Mouse (Mus musculus) common myeloid progenitor, adult 5-6 weeks (primary cell): ENCODE measurements around the gene Cog4. TPM values are rescaled to one million over a fixed set of nuclear protein-coding genes. Genes with fewer than 3 reads are reported as not detected.
"Not testable (repeated sequence)": the region's sequence is repeated elsewhere in the genome, so short reads cannot be mapped to it uniquely, and the experiment has no call there.

Experiments
- ATAC-seq: replicated peaks from 2 replicates; pipeline ENCODE4 v1.8.0; 2016; ENCODE audit warnings: low read depth, mild to moderate bottlenecking, moderate TSS enrichment, inconsistent platforms; ENCODE audit not compliant: poor library complexity, severe bottlenecking
- total RNA-seq: library from RNA; stranded (forward); fragments of 200-1000, 187-1606 nt; gene quantifications from 2 replicates; pipeline ENCODE4 v1.2.3, GENCODE M21; 2017

Gene Cog4
- total RNA-seq, 1 experiment from 2014 or later = 28.4 TPM

DNA sequence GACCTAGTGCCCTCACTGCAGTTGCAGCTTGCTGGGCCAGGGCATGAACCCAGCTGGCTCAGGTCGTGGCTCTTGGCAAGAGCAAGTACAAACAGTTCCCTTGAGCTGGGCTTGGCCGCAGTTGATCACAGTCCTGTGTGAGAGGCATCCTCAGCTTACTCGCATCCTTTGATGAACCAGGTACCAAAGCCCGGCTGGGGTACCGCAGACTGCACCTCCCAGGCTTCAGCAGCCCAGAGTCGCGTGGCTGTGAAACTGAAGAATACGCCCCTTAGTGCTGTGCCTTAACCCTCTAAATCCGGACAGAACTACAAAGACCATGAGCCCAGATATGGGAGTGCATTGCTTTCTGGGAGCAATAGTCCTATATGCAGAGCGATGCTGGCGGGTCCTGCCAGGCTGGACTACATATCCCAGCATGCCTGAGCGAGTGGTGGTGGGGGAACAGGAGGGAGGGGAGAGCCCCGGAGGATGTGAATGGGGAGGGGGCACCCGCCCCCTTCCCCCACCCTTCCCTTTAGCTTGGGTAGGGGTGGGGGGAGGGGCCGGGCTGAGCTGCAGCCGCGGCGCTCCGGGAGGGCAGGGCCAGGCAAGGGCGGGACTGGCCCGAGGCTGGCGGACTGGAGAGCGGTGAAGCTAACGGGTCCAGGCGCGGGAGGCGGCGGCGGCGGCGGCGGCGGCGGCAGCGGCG lies 73.1 kb downstream of the Cog4 start, which contains the start of gene St3gal2:
Gene St3gal2, plus strand, starts transcription at position 582 of the 691 bp plus-strand sequence.
- ATAC-seq = peak; percentile 86

DNA sequence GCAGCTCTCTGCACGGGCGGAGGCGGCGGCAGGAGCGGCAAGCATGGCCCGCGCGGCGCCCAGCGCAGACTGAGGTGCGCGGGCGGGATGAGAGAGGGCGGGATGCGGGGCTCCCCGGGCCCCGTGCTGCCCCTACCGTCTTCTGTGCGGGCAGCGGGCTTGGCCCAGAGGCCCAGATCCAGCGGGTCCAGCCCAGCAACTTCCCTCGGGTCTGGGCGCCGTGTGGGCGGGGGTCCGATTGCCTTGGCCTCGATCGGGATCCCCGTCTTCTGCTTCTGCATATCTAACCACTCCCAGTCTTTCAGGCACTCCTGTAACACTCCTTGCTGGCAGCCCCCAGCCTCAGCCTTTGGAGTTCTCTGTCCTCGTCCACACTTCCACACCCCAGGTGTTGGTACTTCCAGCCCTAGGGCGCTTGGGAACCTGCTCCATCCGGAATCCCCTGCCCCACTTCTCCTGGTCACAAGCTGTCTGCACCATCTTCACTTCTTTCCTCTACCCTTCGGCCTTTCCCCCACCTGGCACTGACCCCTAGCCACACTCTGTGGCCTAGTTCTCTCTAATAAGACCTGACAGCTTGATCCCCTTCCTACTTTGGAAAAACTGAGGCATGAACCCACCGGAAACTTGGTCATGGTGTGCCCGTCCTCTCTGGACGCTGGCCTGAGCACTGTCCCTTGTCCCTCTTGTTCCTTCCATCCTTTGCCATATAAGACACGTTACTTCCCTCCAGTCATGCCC lies 73.8 kb downstream of the Cog4 start:
- ATAC-seq = no peak

DNA sequence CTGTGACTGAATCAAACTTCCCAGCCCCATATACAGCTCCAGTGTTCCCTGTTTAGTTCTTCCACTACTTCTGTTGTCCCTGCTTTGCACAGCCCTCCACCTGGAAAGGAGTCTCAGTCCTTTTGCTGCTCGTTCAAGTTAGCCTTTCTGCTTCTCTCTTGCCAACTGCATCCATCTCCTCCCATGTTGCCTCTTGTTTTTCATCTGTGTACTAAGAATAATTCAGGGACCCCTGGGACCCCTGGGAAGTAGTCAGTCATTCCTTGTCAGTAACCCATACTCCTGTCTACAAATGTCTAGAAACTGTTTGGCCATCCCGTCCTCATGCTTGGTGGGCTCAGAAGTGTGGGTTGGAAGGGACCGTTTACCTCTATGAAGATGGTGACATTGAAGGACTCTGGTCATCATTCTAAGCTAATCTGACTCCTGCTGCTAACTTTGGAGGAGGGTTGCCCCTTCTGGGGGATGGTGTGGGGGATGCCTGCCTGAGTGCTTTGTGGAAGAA lies 74.4 kb downstream of the Cog4 start:
- ATAC-seq = no peak

DNA sequence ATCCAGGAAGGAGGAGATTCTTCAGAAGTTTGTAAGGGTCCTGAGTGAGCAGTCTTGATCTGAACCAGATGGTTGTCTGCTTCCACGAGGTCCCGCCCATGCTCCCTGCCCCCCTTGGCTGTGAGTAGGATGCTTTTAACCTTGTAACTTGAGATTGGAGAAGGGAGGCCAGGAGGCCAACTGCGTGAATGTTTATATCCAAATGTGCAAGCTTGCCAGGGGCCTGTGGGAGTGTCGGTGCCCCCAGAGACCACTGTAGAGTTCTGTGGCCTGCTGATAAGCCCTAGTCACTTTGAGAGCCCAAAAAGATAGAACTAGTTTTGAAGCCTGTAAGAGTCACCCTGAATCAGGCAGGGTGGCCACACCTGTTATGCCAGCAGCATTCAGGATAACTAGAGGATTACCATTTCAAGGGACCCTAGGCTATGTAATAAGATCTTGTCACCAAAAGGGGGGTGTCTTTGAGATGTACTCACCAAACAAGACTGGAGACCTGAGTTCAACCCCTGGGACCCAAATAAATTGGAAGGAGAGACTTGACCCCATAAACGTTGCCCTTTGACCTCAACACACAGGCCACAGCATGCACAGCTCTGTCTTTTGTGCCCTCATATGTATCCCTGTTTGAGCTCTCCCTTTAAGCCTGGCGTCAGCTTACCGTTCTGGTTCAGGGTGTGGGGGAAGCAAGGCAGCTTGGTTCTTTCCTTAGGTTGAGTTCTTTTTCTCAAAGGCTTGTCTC lies 75.3 kb downstream of the Cog4 start:
- peak; percentile 31; the same call in 1 of the 2 replicates for ATAC-seq

DNA sequence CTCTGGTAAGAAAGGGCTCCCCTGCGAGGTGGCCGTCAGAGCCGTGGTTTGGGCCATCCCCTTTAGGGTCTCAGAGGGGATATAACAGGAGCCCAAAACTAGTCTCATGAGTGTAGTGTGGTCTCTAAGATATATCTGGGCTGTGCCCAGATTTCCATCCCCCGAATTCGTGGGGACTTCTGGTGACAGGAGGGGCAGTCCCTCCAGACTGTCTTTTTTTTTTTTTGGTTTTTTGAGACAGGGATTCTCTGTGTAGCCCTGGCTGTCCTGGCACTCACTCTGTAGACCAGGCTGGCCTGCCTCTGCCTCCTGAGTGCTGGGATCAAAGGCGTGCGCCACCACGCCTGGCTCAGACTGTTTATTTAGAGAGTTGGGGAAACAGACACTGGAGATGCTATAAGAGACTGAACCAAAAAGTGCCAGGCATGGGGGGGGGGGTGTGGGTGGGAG lies 79.3 kb downstream of the Cog4 start:
- ATAC-seq = no peak

DNA sequence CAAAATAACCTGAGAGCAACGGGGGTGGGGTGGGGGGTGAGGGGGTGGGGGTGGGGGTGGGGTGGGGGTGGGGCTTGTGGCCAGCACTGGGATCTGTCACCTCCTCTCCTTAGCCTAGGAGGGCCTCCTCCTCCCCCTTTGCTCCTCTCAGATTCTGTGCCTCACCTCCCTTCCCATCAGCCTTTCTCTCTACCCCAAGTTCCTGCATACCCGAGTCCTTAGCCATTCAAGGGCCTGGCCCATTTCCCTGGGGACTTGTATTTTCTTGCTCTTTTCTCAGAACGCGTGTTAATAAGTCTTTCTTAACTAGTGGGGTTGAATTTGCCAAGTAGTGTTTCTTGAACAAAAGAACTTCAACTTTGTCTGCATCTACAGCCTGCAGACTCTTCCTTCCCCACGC lies 80.3 kb downstream of the Cog4 start:
- no peak for ATAC-seq

DNA sequence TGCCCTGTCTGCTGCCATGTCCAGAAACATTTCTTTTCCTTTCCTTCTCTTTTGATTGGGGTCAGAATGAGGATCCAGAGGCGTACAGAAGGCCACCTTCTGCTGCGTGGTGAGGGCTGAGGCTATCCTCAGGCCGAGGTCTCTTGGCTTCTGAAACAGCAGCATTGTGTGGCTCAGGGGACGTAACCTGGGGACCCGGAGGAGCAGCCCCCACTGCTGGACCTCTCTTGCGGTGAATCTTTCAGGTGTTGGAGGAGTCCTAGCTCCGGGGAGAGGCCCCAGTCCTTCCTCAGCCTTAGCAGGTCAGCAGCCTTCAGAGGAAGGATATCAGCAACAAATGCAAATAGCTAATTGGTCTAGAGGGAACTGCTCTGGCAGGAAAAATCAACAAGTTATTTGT lies 82.0 kb downstream of the Cog4 start:
- no peak for ATAC-seq

DNA sequence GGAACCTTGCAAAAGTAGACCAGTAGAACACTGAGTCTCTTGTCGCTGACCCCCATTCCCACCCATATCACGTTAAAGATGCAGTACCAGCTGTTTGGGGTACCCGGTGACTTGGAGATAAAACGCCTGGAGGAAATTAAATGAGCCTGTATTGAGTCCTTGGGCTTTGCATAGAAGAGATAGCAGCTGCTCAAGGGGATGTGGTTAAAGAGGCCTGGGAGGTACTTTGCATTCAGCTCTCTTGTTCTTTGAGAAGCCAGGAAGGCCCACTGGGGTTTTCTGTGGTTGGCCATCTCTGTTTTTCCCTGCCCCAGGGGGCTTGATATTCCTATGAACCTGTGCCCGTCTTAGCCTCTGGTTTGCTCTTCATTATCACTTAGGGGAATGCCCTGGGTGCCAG lies 82.7 kb downstream of the Cog4 start:
- peak; percentile 83 for ATAC-seq

DNA sequence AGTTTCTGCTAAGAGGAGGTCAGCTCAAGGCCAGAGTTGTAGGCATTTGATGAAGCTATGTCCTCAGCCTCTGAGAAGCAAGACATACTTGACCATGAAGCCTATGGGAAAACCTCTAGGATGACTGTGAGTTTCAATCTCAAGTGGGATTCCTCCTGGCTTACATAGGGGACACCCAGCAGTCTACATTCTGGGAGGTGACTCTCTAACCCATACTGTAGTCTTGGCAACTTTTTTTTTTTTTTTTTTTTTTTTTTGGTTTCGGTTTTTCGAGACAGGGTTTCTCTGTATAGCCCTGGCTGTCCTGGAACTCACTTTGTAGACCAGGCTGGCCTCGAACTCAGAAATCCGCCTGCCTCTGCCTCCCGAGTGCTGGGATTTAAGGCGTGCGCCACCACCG lies 83.3 kb downstream of the Cog4 start:
- ATAC-seq = not testable (repeated sequence)

DNA sequence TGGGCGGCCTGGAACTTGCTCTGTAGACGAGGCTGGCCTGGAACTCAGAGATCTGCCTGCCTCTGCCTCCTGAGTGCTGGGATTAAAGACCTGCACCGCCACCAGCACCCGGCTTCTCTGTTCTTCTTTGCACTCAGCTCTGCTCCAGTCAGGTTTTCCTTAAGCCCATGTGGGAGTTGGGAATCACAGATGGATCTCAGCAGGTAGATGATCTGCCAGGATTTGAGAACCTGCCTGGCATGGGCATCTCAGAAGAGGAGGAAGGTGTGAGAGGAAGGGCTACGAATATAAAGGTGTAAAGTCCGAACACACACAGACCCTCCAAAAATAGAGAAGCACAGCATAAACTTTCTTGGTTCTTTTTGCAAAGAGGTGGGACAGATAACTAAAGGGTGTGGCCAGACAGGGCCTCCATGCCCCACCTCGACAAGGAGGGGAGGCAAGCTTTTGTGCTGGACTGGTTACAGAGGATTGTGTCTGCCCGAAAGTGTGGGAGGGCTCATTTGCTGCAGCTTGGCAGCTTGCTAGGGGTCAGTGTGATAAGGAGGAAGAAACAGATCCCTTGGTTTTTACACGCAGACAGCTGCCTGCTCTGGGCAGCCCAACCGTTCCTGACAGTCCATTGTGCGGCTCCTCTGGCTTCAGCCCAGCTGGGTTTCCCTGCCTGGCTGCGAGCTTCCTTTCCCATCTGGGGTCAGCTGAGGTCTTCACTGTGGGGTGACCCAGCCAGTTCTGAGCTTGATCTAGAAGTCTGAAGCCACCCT lies 85.0 kb downstream of the Cog4 start:
- peak; percentile 60 for ATAC-seq

Other genes with a start within 250 kb of the Cog4 start
- gene Vac14, start 228.0 kb upstream of the Cog4 start, total RNA-seq = 19.8 and 20.3 TPM in 2 replicates
- gene Mtss1l, start 125.1 kb upstream of the Cog4 start, total RNA-seq = 0.34 and 1.4 TPM in 2 replicates
- not detected in 2 replicates for gene Il34, start 40.7 kb upstream of the Cog4 start, total RNA-seq
- 201 and 202 TPM in 2 replicates for gene Sf3b3, start 187 bp downstream of the Cog4 start, total RNA-seq
- gene Fuk, start 55.9 kb downstream of the Cog4 start, total RNA-seq = 3.0 and 5.2 TPM in 2 replicates
- 7.1 and 12.6 TPM in 2 replicates for gene St3gal2, start 73.3 kb downstream of the Cog4 start, total RNA-seq
- gene Ddx19a, start 151.2 kb downstream of the Cog4 start, total RNA-seq = 51.1 and 51.8 TPM in 2 replicates
- 14.0 and 14.6 TPM in 2 replicates for gene Ddx19b, start 185.2 kb downstream of the Cog4 start, total RNA-seq
- 45.0 and 48.4 TPM in 2 replicates for gene Aars, start 186.5 kb downstream of the Cog4 start, total RNA-seq
- gene Exosc6, start 209.7 kb downstream of the Cog4 start, total RNA-seq = 28.1 and 55.6 TPM in 2 replicates
- gene Clec18a, start 245.8 kb downstream of the Cog4 start, total RNA-seq = 0.27 TPM in 1 of 2 replicates, not detected in the other
- gene Pdpr, start 248.0 kb downstream of the Cog4 start, total RNA-seq = 24.8 and 24.9 TPM in 2 replicates